Mouse (Mus musculus): ENCODE results near the gene Glo1. TPM values are rescaled to one million over a fixed set of nuclear protein-coding genes. Genes with fewer than 3 reads are reported as not detected.
"Not testable (repeated sequence)": the region's sequence is repeated elsewhere in the genome, so short reads cannot be mapped to it uniquely, and the experiment has no call there.

Glo1 gene
- polyA plus RNA-seq, 1 experiment from 2014 or later = 172 TPM

DNA sequence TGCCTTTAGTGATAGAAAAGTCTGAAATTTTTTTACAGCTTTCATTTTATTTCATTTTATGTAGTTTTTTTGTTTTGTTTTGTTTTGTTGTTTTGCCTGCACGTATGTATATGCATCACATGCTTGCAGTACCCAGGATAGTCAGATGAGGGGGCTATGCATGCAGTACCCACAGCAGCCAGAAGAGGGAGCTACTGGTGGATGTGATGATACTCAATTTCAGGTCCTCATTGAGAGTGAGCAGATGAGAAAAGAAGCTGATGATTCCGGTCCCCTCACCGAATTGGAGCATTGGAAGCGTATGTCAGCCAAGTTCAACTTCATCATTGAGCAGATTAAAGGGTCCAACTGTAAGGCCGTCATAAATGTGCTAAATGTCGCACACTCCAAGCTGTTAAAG is 26.3 kb upstream of the Glo1 start:
- Histone ChIP-seq H3K9ac (ENCODE audit: low read depth, low read length) (no peak overlapping the region), H3K4me2 (ENCODE audit: low read length) (no peak overlapping the region), H3K4me1 (ENCODE audit: control insufficient read depth, insufficient read depth, low read depth, low read length) (no peaks in the 10 kb centered on the region), H3K9me3 (ENCODE audit: control insufficient read depth, low read length) (no peaks in the 10 kb centered on the region; the same call in 1 of the 2 replicates), H3K4me3 (ENCODE audit: low read length) (no peak overlapping the region), H3K36me3 (ENCODE audit: control insufficient read depth, insufficient read depth, low read length) (no peaks in the 10 kb centered on the region), H3K27ac (ENCODE audit: low read depth, low read length) (no peak overlapping the region), H3K27me3 (replicated peaks; ENCODE audit: control insufficient read depth, insufficient read depth, low read length) (no peaks in the 10 kb centered on the region)
- WGBS = 97% methylated on average over 6 of the region's 6 CpGs
- ATAC-seq = no peak

DNA sequence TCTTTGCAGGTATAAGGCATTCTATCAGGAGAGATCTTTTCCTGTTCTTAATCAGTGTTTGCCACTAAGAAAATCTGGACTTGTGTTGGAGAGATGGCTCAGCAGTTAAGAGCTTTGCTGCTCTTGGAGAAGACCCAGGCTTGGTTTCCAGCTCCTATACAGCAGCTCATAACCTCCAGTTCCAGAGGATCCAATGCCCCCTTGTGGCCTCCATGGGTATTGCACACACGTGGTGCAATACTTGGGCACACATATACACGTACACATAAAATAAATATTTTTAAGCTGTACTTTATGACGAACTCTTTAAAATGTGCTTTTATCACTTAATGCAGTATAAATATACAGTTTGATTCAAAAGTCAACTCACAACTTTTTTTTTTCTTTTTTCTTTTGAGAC is 22.1 kb upstream of the Glo1 start:
- Histone ChIP-seq H3K9me3 (ENCODE audit: control insufficient read depth, low read length) (no peaks in the 10 kb centered on the region; the same call in 1 of the 2 replicates), H3K4me3 (ENCODE audit: low read length) (no peak overlapping the region), H3K36me3 (ENCODE audit: control insufficient read depth, insufficient read depth, low read length) (no peaks in the 10 kb centered on the region), H3K4me1 (ENCODE audit: control insufficient read depth, insufficient read depth, low read depth, low read length) (no peaks in the 10 kb centered on the region), H3K4me2 (ENCODE audit: low read length) (no peak overlapping the region), H3K9ac (ENCODE audit: low read depth, low read length) (no peak overlapping the region), H3K27me3 (replicated peaks; ENCODE audit: control insufficient read depth, insufficient read depth, low read length) (no peaks in the 10 kb centered on the region), H3K27ac (ENCODE audit: low read depth, low read length) (no peak overlapping the region)
- no peak for ATAC-seq
- 92% methylated on average over 3 of the region's 3 CpGs for WGBS

DNA sequence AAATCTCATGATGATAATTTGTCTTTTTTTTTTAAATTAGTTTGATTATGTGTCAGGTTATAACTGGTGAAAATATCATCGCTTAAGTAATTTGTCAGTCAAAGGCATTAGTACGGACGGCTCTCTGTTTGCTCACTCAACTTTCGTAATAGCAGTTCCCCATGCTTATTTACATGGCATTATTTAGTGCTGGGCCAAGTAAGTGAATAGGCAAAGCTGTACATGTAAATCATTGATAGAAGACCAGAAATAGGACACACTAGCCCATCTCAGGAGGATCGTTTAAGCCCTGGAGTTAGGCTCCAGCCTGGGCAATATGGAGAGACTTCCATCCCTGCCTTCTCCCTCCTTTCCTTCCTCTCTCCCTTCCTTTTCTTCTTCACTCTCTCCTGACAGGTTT is 14.2 kb upstream of the Glo1 start:
- Histone ChIP-seq H3K4me3 (ENCODE audit: low read length) (no peak overlapping the region), H3K36me3 (ENCODE audit: control insufficient read depth, insufficient read depth, low read length) (no peaks in the 10 kb centered on the region), H3K4me1 (ENCODE audit: control insufficient read depth, insufficient read depth, low read depth, low read length) (no peaks in the 10 kb centered on the region), H3K9ac (ENCODE audit: low read depth, low read length) (no peak overlapping the region), H3K27ac (ENCODE audit: low read depth, low read length) (no peak overlapping the region), H3K9me3 (ENCODE audit: control insufficient read depth, low read length) (no peaks in the 10 kb centered on the region), H3K4me2 (ENCODE audit: low read length) (no peak overlapping the region), H3K27me3 (replicated peaks; ENCODE audit: control insufficient read depth, insufficient read depth, low read length) (no peaks in the 10 kb centered on the region)
- ATAC-seq = no peak
- WGBS = 90% methylated on average over 5 of the region's 5 CpGs

DNA sequence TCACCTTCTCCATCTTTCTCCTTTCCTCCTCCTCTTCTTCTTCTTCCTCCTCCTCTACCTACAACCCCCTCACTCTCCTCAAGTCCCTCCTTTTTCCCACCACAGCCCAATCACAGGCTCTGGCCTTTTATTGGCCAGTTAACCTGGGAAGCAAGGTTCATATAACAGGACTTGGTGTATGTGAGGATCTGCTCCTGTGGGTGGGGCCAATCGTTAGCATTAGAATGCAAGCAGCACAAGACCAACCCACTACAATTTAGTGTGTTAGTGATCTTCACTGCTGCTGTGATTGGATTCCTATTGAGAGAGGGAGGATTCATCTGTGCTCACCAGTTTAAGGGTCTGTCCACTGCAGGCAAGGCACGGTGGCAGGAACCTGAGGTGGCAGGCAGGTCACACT is 12.3 kb upstream of the Glo1 start:
- no peak overlapping the region for H3K4me3 ChIP-seq (ENCODE audit: low read length)
- no peaks in the 10 kb centered on the region for H3K27me3 ChIP-seq (replicated peaks; ENCODE audit: control insufficient read depth, insufficient read depth, low read length)
- 51% methylated on average over 2 of the region's 2 CpGs for WGBS
- no peak overlapping the region for H3K4me2 ChIP-seq (ENCODE audit: low read length)
- ATAC-seq = no peak
- H3K36me3 ChIP-seq (ENCODE audit: control insufficient read depth, insufficient read depth, low read length) = no peaks in the 10 kb centered on the region
- H3K27ac ChIP-seq (ENCODE audit: low read depth, low read length) = no peak overlapping the region
- H3K9ac ChIP-seq (ENCODE audit: low read depth, low read length) = no peak overlapping the region
- no peaks in the 10 kb centered on the region for H3K9me3 ChIP-seq (ENCODE audit: control insufficient read depth, low read length)
- no peaks in the 10 kb centered on the region for H3K4me1 ChIP-seq (ENCODE audit: control insufficient read depth, insufficient read depth, low read depth, low read length)

DNA sequence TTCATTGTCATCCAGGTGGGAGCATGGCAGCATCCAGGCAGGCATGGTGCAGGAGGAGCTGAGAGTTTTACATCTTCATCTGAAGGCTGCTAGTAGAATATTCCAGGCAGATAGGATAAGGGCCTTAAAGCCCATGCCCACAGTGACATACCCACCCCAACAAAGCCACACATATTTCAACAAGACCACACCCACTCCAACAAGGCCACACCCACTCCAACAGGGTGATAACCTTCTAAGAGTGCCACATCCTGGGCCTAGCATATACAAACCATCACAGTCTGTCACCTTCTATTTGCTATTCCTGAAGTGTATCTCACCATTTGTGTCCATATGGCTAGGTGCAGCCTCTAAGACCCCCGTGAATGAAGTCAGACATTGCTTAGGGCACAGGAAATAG is 11.0 kb upstream of the Glo1 start:
- WGBS = 87% methylated on average over 1 of the region's 1 CpGs

DNA sequence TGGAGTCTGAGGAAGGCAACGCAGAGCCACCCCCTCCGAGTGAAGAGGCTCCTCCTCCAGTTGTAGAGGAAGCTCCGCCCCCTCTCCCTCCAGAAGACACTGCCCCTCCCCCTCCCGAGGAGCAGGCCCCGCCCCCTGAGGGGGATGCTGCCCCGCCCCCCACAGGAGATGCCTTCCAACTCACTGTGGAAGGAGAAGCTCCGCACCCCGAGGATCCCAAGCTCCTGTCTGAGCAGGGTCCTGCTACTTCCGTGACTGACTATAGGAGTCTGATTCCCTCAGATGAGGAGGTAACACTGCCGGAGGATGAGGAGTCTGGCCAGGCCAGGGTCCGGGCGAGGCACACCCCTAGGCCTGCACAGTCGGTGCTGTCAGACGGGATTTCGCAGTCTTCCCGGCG is 8.7 kb upstream of the Glo1 start:
- Histone ChIP-seq H3K36me3 (ENCODE audit: control insufficient read depth, insufficient read depth, low read length) (no peaks in the 10 kb centered on the region), H3K4me2 (ENCODE audit: low read length) (no peak overlapping the region), H3K27ac (ENCODE audit: low read depth, low read length) (no peak overlapping the region), H3K9ac (ENCODE audit: low read depth, low read length) (no peak overlapping the region), H3K27me3 (replicated peaks; ENCODE audit: control insufficient read depth, insufficient read depth, low read length) (no peaks in the 10 kb centered on the region), H3K4me3 (ENCODE audit: low read length) (peak overlapping the region; percentile 4; the same call in 1 of the 2 replicates), H3K9me3 (ENCODE audit: control insufficient read depth, low read length) (no peaks in the 10 kb centered on the region), H3K4me1 (ENCODE audit: control insufficient read depth, insufficient read depth, low read depth, low read length) (no peaks in the 10 kb centered on the region)
- no peak for ATAC-seq
- WGBS = 27% methylated on average over 13 of the region's 17 CpGs

More for the DNA sequence above, 11.0 kb upstream of the Glo1 start:
- Histone ChIP-seq H3K9ac (ENCODE audit: low read depth, low read length) (no peak overlapping the region), H3K9me3 (ENCODE audit: control insufficient read depth, low read length) (no peaks in the 10 kb centered on the region), H3K4me1 (ENCODE audit: control insufficient read depth, insufficient read depth, low read depth, low read length) (no peaks in the 10 kb centered on the region), H3K27ac (ENCODE audit: low read depth, low read length) (no peak overlapping the region), H3K4me2 (ENCODE audit: low read length) (no peak overlapping the region), H3K27me3 (replicated peaks; ENCODE audit: control insufficient read depth, insufficient read depth, low read length) (no peaks in the 10 kb centered on the region), H3K4me3 (ENCODE audit: low read length) (no peak overlapping the region), H3K36me3 (ENCODE audit: control insufficient read depth, insufficient read depth, low read length) (no peaks in the 10 kb centered on the region)
- ATAC-seq = no peak

DNA sequence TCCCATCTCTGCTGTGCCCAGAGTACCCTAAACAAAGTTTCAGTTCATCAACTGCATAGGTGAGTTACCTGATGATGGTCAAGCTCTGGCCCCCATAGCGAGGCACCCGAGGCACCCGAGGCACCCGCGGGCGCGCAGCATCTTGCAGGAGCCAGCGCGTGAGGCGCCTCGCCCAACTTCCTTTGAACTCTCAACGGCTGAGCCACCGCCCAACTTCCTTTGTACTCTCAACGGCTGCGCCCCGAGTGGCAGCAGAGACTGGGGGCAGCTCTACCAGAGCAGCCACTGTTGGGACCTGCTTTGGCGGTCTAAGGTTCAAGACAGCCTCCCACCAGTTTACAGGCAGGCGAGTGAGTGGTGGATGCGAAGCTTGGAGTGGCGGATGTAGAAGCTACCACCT is 2.5 kb downstream of the Glo1 start, which contains the start of gene Dnah8:
TSS of gene Dnah8 (plus strand) at position 223 of the 400 bp plus-strand sequence.
- WGBS = no CpG with 5 or more reads among the region's 20 CpGs
- H3K9me3 ChIP-seq (ENCODE audit: control insufficient read depth, low read length); H3K36me3 ChIP-seq (ENCODE audit: control insufficient read depth, insufficient read depth, low read length); H3K27ac ChIP-seq (ENCODE audit: low read depth, low read length); H3K4me1 ChIP-seq (ENCODE audit: control insufficient read depth, insufficient read depth, low read depth, low read length); ATAC-seq; H3K9ac ChIP-seq (ENCODE audit: low read depth, low read length); H3K4me2 ChIP-seq (ENCODE audit: low read length); H3K27me3 ChIP-seq (replicated peaks; ENCODE audit: control insufficient read depth, insufficient read depth, low read length); H3K4me3 ChIP-seq (ENCODE audit: low read length): not testable (repeated sequence)

DNA sequence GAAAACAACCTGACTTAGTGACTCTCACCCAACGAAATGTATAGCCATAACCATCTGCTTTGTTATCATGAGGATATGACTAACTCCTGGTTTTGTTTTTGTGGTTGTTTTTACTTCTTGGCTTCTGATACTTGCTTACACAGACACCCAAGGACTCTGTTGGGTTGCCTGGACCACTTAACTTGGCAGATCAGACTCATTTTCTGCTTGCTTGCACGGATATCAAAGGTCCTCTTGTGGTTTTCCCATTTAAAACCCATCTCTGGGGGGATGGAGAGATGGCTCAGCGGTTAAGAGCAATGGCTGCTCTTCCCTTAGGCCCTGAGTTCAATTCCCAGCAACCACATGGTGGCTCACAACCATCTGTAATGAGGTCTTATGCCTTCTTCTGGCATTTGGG is 3.5 kb downstream of the Glo1 start:
- Histone ChIP-seq H3K9ac (ENCODE audit: low read depth, low read length) (no peak overlapping the region), H3K27me3 (replicated peaks; ENCODE audit: control insufficient read depth, insufficient read depth, low read length) (no peaks in the 10 kb centered on the region), H3K36me3 (ENCODE audit: control insufficient read depth, insufficient read depth, low read length) (no peaks in the 10 kb centered on the region), H3K9me3 (ENCODE audit: control insufficient read depth, low read length) (no peaks in the 10 kb centered on the region), H3K4me3 (ENCODE audit: low read length) (no peak overlapping the region), H3K27ac (ENCODE audit: low read depth, low read length) (no peak overlapping the region), H3K4me1 (ENCODE audit: control insufficient read depth, insufficient read depth, low read depth, low read length) (no peaks in the 10 kb centered on the region), H3K4me2 (ENCODE audit: low read length) (no peak overlapping the region)
- 80% methylated on average over 3 of the region's 3 CpGs for WGBS
- ATAC-seq = no peak

DNA sequence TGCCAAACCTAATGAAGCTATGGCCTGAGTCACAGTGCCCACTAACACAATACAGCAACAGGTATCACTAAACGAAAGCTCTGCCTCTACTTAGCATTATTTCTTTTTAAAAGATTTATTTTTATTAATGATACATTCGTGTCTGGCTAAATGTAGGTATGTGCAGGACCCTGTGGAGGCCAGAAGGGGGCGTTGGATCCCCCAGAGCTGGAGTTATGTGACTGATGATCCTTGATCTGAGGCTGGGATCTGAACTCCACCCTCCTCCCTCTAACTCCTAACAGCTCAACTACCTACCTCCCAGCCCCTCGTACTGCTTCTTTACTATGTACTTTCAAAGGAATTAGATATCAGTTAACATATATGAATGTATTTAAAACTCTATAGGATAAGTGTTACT is 5.2 kb downstream of the Glo1 start:
- no peak overlapping the region for H3K4me3 ChIP-seq (ENCODE audit: low read length)
- H3K36me3 ChIP-seq (ENCODE audit: control insufficient read depth, insufficient read depth, low read length) = no peaks in the 10 kb centered on the region
- no peaks in the 10 kb centered on the region for H3K9me3 ChIP-seq (ENCODE audit: control insufficient read depth, low read length)
- no peak overlapping the region for H3K4me2 ChIP-seq (ENCODE audit: low read length)
- no peaks in the 10 kb centered on the region for H3K27me3 ChIP-seq (replicated peaks; ENCODE audit: control insufficient read depth, insufficient read depth, low read length)
- no peak overlapping the region for H3K9ac ChIP-seq (ENCODE audit: low read depth, low read length)
- H3K4me1 ChIP-seq (ENCODE audit: control insufficient read depth, insufficient read depth, low read depth, low read length) = no peaks in the 10 kb centered on the region
- ATAC-seq = no peak
- no peak overlapping the region for H3K27ac ChIP-seq (ENCODE audit: low read depth, low read length)
- 75% methylated on average over 4 of the region's 4 CpGs for WGBS

DNA sequence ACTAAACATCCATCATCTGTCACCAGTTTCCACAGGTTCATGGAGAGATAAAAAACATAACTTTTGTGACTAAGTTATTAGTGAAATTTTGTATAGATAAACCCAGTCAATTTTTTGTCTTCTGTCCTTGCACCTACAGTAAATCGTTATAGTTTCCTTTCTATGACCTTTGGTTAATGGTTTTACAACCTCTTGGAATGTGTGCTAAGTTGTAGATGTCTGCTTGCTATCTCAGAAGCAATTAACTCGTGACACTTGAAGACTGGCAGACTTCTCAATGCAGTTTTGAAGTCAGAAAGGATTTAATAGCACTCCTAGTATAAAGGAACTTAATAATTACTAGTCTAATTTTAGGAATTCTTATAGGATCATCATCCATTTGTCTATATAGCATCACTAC is 6.1 kb downstream of the Glo1 start:
- ATAC-seq = no peak
- Histone ChIP-seq H3K4me1 (ENCODE audit: control insufficient read depth, insufficient read depth, low read depth, low read length) (no peaks in the 10 kb centered on the region), H3K4me2 (ENCODE audit: low read length) (no peak overlapping the region), H3K27ac (ENCODE audit: low read depth, low read length) (no peak overlapping the region), H3K9ac (ENCODE audit: low read depth, low read length) (no peak overlapping the region), H3K4me3 (ENCODE audit: low read length) (no peak overlapping the region), H3K36me3 (ENCODE audit: control insufficient read depth, insufficient read depth, low read length) (no peaks in the 10 kb centered on the region), H3K27me3 (replicated peaks; ENCODE audit: control insufficient read depth, insufficient read depth, low read length) (no peaks in the 10 kb centered on the region), H3K9me3 (ENCODE audit: control insufficient read depth, low read length) (no peaks in the 10 kb centered on the region)
- 71% methylated on average over 2 of the region's 2 CpGs for WGBS
